Mouse (Mus musculus) A20 (cell line): ENCODE measurements around the gene Trp53.
"Not testable (repeated sequence)": the region's sequence is repeated elsewhere in the genome, so short reads cannot be mapped to it uniquely, and the experiment has no call there.

Experiments
- DNase-seq: peaks from one replicate; pipeline ENCODE4 v3.0.0-alpha.2; 2011; ENCODE audit warnings: low read depth, low spot score

Gene Trp53

DNA sequence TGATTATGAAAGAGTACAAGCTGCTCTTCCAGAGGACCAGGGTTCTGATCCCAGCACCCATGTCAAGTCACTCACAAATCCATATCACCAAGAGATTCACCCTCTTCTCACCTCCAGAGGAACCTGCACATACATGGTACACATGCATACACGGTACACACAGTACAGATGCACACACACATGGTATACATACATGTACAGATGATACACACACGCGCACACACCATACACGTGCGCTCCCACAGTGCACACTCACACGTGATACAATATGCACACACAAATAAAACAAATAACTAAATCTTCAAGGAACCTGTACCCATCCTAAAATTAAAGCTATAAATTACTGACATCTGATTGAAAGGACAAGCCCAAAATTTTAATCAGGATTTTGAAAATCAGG lies 14.7 kb downstream of the Trp53 start:
- no peak for DNase-seq

DNA sequence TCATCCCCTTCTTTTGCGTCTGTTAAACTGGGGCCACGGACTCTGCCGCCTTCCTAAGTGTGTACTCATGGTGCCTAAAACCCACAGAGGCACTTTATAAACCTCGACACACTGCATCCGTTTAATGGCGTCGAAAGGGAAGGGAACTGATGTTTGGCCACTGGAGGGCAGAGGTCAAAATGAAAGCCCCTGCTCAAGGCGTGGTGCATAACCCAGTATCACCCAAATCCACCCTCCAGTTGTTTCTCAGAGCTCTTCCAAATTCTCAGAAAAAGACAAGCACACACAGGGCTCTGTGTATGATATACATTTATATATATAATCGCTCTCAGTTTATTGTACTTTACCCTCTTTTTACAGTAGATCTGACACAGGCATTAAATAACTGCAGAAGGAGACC lies 19.3 kb downstream of the Trp53 start:
- DNase-seq, result no peak

DNA sequence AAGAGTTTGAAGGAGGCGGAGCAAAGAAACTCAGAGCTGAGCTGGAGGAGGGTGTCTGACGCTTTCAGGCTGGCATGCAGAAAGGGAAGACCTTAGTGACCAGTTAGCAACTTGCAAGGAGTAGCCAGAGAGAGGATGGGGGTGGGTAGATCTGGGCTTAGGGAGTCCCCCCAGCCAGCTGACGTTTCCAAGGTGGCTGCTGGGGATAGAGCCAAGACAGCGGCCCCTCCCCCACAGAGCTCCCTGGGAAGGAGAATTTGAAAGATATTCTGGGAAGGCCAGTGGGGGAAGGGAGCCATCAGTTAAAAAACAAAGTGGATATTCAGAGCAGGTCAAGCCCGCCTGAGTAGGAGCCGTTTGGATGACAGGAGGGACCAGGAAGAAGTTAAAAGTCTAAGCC lies 19.9 kb downstream of the Trp53 start:
- no peak for DNase-seq

DNA sequence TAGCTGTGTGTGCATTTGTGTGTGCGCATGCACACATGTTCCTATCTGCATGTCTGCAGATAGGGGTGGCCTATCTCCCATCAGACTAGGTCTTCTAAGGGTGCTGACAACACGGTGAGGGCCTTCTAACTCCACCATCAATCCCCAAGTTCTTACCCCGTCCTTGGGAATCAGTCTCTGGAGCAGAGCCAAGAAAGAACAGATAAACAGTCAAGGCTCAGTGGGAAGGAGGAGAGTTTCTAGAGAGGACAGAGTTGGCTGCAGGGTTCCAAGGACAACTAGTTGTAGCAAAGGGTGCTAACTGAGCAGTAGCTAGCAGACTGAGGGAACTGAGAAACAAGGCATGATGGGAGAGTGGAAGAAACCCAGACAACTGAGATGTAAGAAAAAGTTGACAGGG lies 21.6 kb downstream of the Trp53 start:
- DNase-seq, result no peak

DNA sequence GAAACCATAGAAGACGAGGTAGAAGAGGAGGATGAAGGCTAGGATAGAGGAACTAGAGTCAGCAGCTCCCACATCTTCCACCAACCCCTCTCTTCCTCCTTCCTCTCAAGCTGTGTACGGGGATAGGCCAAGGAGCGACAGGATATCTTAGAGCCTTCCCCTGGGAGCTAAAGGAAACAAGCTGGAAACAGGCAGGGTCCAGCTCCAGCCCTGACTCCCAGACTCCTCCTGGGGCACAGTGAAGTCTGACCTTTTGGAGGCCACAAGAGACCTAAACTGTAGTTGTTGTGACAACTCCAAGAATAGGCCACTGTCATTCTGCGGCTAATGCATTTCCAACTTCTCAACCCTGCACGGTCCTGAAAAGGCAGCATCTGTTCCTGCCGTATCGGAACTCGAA lies 23.4 kb downstream of the Trp53 start:
- no peak for DNase-seq

DNA sequence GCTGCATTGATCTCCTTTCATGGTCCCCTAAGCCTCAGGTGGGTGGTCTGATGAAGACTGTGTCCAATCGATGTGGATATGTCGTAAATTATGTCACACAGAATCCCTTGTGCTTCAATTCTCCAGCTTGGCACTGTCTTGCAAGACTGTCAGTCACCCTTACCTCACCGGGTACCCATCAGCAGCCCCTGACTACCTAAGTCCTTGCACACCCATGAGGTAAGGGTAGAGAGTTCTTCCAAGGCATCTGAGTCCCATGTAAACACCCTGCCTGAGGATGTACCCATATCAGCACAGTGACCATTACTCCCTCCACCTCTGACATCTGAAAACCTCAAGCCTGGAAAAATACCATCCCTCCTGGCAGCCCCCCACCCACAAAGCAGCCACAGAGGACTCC lies 24.2 kb downstream of the Trp53 start:
- no peak for DNase-seq

DNA sequence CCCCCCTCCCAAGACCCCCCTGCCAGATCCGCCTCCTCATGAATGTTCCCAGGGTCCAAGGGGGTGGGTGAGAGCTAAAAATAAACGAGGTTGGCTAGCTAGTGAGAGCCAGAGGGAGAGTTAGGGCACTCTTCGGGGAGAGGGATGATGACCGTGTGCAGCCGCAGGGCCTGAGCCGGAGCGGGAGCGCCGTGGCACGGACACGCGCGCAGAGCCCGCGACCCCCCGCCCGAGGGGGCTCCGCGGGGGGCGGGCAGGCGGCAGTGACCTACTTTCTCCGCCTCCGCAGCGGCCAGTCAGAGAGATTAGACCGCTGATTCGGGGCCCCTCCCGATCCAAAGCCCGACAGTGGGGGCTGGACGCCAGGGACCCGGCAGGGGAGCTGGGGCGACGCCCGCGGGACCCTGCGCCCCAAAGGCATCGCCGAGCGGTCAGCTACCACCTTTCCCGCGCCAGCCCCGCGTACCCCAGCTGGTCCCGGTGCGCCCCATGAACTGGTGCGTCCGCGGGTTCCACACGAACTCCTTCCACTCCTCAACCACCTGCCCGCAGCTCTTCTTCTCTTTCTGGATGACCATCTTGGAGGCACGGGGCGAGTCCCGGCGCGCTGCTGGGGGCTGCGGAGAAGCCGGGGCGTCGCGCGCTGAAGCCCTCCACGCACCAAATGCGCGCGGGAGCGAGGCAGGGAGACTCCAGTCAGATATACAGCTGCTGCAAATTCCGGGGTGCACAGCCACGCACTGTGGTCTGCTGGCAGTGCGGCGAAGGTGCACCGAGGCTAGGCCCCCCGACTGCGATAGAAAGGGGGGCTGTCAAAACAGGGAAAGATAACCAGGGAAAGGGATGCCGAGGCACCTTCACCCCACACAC lies 24.9 kb downstream of the Trp53 start:
- DNase-seq, result no peak

DNA sequence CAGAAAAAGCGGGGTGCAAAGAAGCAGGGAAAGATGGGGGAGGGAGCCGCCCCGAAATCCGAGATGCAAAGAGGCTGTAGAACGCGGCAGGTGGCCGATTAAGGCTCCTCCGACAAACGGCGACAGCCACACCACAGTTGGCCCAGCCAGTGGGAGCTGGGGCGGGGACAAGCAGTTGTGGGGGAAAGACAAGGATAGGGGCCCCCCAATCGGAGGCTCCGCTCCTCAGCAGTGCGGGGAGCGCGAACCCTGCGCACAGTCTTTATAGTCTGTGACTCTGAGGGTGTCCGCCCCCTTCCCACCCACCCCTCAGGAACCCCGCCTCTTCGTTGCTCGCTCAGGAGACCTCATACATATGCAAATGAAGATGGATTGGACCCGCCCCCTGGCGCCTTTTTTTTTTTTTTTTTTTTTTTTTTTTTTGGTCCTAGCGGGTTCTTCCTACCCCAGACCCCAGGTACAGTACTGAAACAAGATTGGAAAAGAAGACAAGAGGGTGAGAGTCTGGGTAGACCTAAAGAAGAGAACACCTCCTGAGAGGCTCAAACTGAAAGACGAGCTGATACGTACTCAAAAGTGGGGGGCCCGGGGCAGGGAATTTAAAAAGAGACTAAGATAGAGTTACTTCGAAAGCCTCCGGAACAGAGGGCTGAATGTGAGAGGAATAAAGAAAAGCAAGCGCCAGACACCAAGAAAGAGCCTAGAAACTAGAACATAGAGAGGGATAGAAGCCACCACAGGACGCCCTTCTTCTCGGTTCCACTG lies 25.7 kb downstream of the Trp53 start, which contains the start of gene Atp1b2:
TSS of gene Atp1b2 (minus strand) at position 217 of the 765 bp plus-strand sequence.
- peak; percentile 80 for DNase-seq

DNA sequence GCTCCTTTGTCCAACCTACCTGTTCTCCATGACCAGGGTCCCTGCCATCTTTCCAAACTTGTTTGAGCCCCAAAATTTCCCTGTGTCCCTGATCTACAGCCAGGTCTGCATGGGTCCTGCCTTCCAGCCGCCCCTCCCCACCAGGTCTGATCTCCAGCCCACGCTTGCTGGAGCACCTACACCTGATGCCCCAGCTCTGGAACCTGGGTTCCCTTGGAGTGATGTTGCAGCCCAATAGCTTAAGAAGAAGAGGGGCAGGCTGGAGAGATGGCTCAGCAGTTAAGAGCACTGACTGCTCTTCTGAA lies 26.3 kb downstream of the Trp53 start:
- no peak for DNase-seq

DNA sequence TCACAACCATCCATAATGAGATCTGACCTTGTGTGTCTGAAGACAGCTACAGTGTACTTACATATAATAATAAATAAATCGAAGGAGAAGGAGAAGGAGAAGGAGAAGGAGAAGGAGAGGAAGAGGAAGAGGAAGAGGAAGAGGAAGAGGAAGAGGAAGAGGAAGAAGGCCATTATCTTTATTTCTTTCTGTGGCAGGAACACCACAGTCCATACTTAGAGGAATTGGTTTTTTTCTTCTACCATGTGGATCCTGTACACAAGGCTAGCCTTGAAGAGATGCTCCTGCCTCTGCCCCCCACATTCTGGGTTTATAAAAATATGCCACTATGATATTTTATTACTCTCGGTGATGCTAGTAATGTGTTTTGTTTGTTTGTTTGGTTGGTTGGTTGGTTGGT lies 26.7 kb downstream of the Trp53 start:
- DNase-seq, result no peak

DNA sequence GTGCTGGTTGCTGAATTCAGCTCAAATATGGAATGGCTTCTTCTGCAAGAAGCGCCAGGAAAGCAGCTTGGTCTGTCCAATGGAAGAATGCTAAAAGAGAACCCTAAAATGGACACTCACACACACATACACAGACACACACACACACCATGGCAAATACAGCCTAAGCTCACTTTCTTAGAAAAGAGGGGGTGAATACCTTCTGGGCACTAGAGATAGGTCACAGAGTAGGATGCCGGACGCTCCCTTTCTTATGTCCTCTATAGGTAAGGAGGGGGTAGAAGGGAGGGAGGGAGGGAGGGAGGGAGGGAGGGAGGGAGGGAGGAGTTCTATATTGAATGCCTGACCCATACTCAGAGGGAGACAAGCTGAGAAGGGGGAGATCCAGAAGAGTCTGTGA lies 28.4 kb downstream of the Trp53 start:
- DNase-seq, result no peak

DNA sequence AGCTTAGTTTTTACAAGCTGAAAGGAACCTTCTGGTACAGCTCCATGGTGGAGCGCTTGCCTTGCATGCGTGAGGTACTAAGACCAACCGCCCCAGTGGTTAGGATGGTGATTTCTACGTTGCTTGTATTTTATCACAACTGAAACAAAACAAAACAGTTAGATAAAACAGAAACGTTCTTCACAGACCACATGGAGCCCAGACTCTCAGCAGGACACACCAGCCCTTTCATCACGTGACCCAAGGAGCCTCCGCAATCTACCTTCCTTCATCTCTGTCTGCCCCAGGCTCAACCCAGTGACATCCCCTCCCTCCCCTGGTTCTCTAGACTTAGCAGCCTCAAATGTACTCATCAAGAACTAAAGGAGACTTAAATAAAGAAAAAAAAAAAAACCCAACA lies 29.3 kb downstream of the Trp53 start:
- DNase-seq, result no peak

DNA sequence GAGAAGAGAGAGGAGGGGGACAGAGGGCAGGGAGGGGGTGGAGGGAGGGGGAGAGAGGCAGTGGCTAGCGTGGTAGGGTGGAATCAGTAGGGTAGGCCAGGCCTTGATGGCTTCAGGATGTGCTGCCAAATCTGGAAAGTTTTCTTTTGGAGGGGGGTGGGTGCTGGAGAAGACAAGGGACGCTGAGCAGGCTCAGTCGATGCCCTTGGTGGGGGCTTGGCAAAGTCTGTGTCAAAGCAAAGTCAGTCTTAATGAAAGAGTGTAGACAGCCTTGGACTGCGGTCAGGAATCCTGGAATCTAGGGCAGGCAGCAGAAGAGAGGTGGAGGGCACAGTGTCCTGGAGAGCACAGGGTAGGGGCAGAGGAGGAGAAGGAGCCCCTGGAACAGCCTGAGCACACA lies 30.7 kb downstream of the Trp53 start:
- no peak for DNase-seq

DNA sequence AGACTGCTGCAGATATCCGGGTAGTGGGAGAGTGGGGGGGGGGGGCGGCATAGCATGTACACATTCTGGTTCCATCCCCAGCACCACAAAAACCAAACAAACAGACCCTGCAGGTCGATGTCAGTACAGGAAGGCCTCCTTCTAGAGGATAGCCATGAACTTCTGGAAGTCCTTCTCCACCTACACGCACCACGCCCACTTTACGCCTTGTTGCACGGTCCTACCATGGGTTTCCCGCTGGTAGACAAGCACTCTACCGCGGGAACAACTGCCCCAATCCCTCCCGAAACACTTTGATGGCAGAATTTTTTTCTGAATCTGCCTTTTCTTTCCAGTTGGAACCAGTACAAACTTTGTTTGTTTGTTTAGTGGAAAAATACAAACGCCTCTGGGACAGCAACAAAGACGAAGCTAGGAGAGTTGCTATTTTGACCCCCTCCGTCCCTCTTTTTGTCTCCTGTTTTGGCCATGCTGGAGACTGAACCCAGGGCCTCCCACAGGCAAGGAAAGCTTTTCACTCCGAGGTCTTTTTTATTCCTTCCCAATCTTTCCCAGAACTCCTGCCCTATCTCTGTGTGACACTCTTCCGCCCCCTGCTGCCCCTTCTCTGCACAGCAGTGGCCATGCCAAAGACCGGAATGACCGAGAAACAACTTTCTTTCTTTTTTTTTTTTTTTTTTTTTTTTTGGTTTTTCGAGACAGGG lies 33.5 kb downstream of the Trp53 start:
- DNase-seq, result peak; percentile 23

DNA sequence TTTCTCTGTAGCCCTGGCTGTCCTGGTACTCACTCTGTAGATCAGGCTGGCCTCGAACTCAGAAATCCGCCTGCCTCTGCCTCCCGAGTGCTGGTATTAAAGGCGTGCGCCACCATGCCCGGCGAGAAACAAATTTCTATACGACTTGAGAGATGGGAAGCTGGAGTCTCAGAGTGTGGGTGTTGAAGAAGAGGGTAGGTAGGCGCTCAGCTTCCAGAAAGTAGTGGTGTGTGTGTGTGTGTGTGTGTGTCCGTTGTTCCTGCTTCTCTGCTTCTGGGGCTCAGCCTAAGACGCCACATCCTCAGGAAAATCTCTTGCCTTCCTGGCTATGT lies 34.1 kb downstream of the Trp53 start:
- not testable (repeated sequence) for DNase-seq

DNA sequence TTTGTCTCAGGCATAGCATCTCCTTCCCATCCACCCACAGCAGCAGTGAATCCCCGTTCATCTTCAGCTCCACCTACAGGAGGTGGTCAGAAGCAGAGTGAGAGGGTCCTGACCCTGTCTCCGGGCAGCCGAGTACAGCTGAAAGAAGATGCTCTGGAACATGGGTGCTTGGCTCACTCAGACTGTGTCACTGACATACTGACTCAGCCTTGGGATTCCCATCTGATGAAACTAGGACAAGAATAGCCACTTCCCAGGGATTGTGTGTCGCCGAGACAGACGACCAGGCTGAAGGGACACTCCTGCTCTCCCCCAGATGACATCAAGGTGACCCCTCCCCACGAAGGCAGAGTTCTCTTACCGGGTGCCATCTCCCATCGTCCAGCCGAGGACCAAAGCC lies 36.6 kb downstream of the Trp53 start:
- no peak for DNase-seq

DNA sequence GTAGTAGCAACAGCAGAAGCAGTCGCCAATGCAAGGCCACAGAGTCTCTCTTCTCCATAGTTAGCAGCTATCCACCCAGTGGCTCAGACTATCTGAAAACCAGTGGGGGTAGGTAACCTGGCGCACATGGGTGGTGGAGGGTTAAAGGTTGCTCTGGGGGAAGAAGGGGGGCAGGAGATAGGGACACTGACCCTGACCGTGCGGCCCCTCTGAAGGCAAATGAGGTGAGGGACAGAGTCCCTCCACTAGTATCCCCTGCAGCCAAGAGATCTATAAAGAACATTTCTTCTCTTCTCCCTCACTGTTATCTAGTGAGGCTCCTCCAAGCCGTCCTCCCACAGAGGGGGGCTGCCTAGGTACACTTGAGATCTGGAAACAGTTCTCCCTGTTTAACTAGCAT lies 37.6 kb downstream of the Trp53 start, which contains the start of gene Shbg:
TSS of gene Shbg (minus strand) at position 101 of the 400 bp plus-strand sequence.
- DNase-seq, result no peak

DNA sequence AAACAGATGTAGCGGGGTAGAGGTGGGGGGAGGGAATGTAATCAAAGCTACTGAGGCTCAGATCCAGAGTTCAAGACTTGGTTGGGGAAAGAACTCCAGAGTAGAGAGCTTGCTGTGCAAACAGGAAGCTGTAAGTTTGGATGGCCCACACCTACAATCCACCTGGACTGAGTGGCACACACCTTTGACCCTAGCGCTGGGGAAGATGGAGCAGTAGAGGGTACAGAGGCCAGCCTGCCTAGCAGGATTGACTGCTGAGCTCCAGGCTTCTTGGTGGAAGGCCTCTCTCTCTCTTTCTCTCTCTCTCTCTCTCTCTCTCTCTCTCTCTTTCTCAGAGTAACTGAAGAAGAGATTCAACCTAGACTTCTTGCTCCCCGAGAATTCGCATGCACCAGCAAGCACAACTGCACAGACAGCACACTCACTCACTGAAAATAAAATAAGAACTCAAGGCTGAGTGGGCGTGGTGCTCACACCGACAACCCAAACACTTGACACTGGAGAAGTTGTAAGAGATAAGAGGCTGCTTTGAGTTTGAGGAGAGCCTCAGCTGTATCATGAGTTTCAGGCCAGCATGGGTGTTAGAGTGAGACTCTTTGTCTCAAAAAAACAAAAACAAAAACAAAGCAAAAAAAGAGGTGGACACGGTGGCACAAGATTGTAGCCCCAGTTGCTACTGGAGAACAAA lies 40.4 kb downstream of the Trp53 start:
- no peak for DNase-seq

DNA sequence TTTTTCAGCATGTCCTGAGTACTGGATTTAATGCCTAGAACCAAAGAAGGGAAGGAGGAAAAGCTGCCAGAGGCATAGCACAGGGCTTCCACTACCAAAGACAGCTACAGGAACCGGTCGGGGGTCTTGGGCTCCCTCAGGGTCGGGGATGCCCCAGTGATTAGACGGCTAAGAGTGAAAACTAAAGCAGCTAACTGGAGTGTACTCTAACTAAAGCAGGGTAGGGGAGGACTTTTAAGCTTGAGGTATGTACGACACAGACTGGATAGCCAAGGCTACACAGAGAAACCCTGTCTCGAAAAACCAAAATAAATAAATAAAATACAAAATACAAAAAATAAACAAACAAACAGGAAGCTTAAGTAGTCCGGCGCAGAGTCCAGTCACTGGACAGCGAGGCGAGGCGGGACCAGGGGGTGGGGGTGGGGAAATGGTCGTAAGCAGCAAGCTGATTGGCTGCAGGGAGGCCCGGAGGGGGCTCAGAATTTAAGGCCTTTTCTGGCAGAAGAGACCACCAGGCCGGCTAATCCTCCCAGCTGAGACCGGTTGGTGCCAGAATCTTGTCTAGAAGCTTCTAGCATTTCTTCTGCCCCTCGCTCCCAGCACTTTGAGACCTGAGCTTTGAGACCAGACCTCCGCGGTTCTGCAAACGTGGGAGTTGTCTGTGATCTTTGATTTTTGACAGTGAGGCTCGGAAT lies 41.6 kb downstream of the Trp53 start, which contains the start of gene Sat2:
TSS of gene Sat2 (plus strand) at position 454 of the 698 bp plus-strand sequence.
- DNase-seq, result peak; percentile 58

DNA sequence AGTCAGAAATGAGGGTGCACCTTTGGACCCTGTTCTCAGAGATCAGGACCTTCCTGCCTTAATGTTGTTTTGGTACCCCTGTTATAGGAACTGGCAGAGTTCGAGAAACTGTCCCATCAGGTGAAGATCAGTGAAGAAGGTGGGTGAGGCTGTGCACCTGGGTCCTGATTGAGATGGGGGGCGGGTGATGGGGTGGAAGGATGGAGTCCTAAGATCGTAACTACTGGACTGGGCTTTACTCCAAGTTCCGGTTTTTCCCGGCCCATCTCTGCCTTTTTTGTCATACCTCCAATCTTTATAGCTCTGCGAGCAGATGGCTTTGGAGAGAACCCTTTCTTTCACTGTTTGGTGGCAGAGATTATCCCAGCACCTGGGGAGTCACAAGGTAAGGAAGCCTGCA lies 42.2 kb downstream of the Trp53 start:
- DNase-seq, result no peak

DNA sequence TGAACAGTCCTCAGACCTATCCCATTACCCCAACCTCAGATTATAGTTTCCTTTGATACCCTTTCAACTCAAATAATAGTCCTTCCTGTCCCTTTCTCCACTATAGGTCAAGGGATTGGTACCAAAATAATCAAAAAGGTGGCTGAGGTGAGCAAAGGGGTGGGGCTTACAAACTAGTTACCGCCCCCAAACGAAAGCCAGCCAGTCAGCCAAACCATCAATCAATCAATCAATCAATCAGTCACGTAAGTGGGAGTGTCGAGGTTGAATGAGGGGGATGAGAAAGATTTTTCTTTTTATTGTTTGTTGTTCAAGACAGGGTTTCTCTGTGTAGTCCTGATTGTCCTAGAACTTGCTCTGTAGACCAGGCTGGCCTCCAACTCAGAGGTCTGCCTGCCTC lies 42.8 kb downstream of the Trp53 start:
- DNase-seq, result no peak
